Mouse (Mus musculus) right cerebral cortex, postnatal 10 days (tissue): ENCODE data around the gene Ift27.

Experiments
- DNase-seq, 2 experiments: peaks; one replicate each; pipeline ENCODE4 v3.0.0; 2021; ENCODE audit warnings: low spot score in 2 of 2

Ift27 gene

GRCm38 (mm10) chr15:78172256-78172898 lies 1.5 kb downstream of the Ift27 start:
- DNase-seq, result peak; percentile 73 to 86

GRCm38 (mm10) chr15:78171651-78172050 lies 2.3 kb downstream of the Ift27 start:
- peak; percentile 60 to 66 for DNase-seq

GRCm38 (mm10) chr15:78170708-78171107 lies 3.2 kb downstream of the Ift27 start:
- DNase-seq, result peak in 1 of 2 experiments; percentile 43

- DNase-seq, result peak; percentile 71 to 80
Measured at GRCm38 (mm10) chr15:78169566-78169965, 4.3 kb downstream of the Ift27 start.

- DNase-seq, result no peak
Measured at GRCm38 (mm10) chr15:78165292-78165691, 8.6 kb downstream of the Ift27 start.

GRCm38 (mm10) chr15:78164466-78164865 lies 9.4 kb downstream of the Ift27 start:
- DNase-seq, result no peak

GRCm38 (mm10) chr15:78161946-78162345 lies 12.0 kb downstream of the Ift27 start:
- DNase-seq, result no peak

GRCm38 (mm10) chr15:78158335-78158734 lies 15.6 kb downstream of the Ift27 start:
- DNase-seq, result peak in 1 of 2 experiments; percentile 44

GRCm38 (mm10) chr15:78157824-78158223 lies 16.1 kb downstream of the Ift27 start:
- DNase-seq, result peak in 1 of 2 experiments; percentile 51

GRCm38 (mm10) chr15:78157330-78157729 lies 16.6 kb downstream of the Ift27 start:
- no peak for DNase-seq

- no peak for DNase-seq
Measured at GRCm38 (mm10) chr15:78155421-78155820, 18.5 kb downstream of the Ift27 start.

GRCm38 (mm10) chr15:78153045-78153775 lies 20.7 kb downstream of the Ift27 start:
- no peak for DNase-seq

- DNase-seq, result no peak
Measured at GRCm38 (mm10) chr15:78148565-78148964, 25.3 kb downstream of the Ift27 start.

- DNase-seq, result no peak
Measured at GRCm38 (mm10) chr15:78140226-78140625, 33.7 kb downstream of the Ift27 start.

GRCm38 (mm10) chr15:78134606-78135005 lies 39.3 kb downstream of the Ift27 start:
- no peak for DNase-seq

- no peak for DNase-seq
Measured at GRCm38 (mm10) chr15:78133389-78133788, 40.5 kb downstream of the Ift27 start.

- DNase-seq, result peak; percentile 93 to 94
Measured at GRCm38 (mm10) chr15:78119704-78120103, 54.2 kb downstream of the Ift27 start, which contains the start of gene Cacng2. Gene Cacng2, minus strand, starts transcription at chr15:78120028.

- DNase-seq, result no peak
Measured at GRCm38 (mm10) chr15:78119248-78119647, 54.7 kb downstream of the Ift27 start.

- DNase-seq, result peak in 1 of 2 experiments; percentile 52
Measured at GRCm38 (mm10) chr15:78118275-78118995, 55.5 kb downstream of the Ift27 start.

- peak in 1 of 2 experiments; percentile 50 for DNase-seq
Measured at GRCm38 (mm10) chr15:78117731-78118130, 56.2 kb downstream of the Ift27 start.

- DNase-seq, result no peak
Measured at GRCm38 (mm10) chr15:78116936-78117335, 57.0 kb downstream of the Ift27 start.

GRCm38 (mm10) chr15:78116244-78116643 lies 57.7 kb downstream of the Ift27 start:
- DNase-seq, result no peak
